Mouse (Mus musculus) kidney, embryonic 15.5 days (tissue): ENCODE results near the gene BC017158. TPM values are rescaled to one million over a fixed set of nuclear protein-coding genes. Genes with fewer than 3 reads are reported as not detected.

Experiments
- ATAC-seq: fragments of 200-750 bp; cut with Nextera tagmentation; replicated peaks from 2 replicates; pipeline ENCODE4 v1.8.0; 2017; ENCODE audit warnings: moderate TSS enrichment; ENCODE audit not compliant: low FRiP score
- H3K27ac ChIP-seq: fragments of 300-500 bp; sonication (generic); 2 replicates; pipeline ENCODE4 v1.5.1; 2015; ENCODE audit warnings: mild to moderate bottlenecking, inconsistent platforms
- H3K27me3 ChIP-seq: fragments of 300-500 bp; sonication (generic); 2 replicates; pipeline ENCODE4 v1.6.1; 2015; ENCODE audit warnings: inconsistent platforms
- H3K36me3 ChIP-seq: fragments of 300-500 bp; sonication (generic); 2 replicates; pipeline ENCODE4 v1.6.1; 2015; ENCODE audit warnings: inconsistent platforms
- H3K4me1 ChIP-seq: fragments of 300-500 bp; sonication (generic); 2 replicates; pipeline ENCODE4 v1.6.1; 2015; ENCODE audit warnings: inconsistent platforms
- H3K4me2 ChIP-seq: fragments of 300-500 bp; sonication (generic); 2 replicates; pipeline ENCODE4 v1.6.1; 2015; ENCODE audit warnings: moderate library complexity, mild to moderate bottlenecking, inconsistent platforms
- H3K4me3 ChIP-seq: fragments of 300-500 bp; sonication (generic); replicated peaks from 2 replicates; pipeline ENCODE4 v1.5.1; 2015; ENCODE audit warnings: mild to moderate bottlenecking, inconsistent platforms
- H3K9ac ChIP-seq: fragments of 300-500 bp; sonication (generic); 2 replicates; pipeline ENCODE4 v1.6.1; 2015; ENCODE audit warnings: mild to moderate bottlenecking, inconsistent platforms
- H3K9me3 ChIP-seq: fragments of 300-500 bp; sonication (generic); replicated peaks from 2 replicates; pipeline ENCODE4 v1.6.1; 2016; ENCODE audit warnings: inconsistent platforms
- WGBS: fragments of 180-500 bp; shearing (Covaris S2); methylation state at CpG from one replicate; pipeline ENCODE4 v1.1.7; 2015; ENCODE audit warnings: mixed read lengths; 5-methylcytosine and 5-hydroxymethylcytosine counted together
- polyA plus RNA-seq: library from polyadenylated mRNA; unstranded; fragments of >200 nt; fragmentation: Nextera tagmentation; extraction: Ambion mirVana; gene quantifications from 2 replicates; pipeline ENCODE4 v1.2.1, GENCODE M21; 2015

The BC017158 gene
- polyA plus RNA-seq, 1 experiment from 2014 or later = 31.7 TPM

GRCm38 (mm10) chr7:128320219-128320816 lies 22.3 kb upstream of the BC017158 start:
- Histone ChIP-seq H3K27me3 (no peaks in the 10 kb centered on the region), H3K9me3 (no peaks in the 10 kb centered on the region), H3K4me1 (peaks cover 18% of the 10 kb centered on the region; the same call in 1 of the 2 replicates), H3K4me2 (no peak overlapping the region), H3K4me3 (no peak overlapping the region), H3K36me3 (no peaks in the 10 kb centered on the region), H3K27ac (no peak overlapping the region), H3K9ac (no peak overlapping the region)
- ATAC-seq = no peak
- 81% methylated on average over 2 of the region's 2 CpGs for WGBS

- ATAC-seq = no peak
- no peaks in the 10 kb centered on the region for H3K9me3 ChIP-seq
- H3K36me3 ChIP-seq = no peaks in the 10 kb centered on the region
- H3K9ac ChIP-seq = no peak overlapping the region
- no peak overlapping the region for H3K4me3 ChIP-seq
- H3K4me2 ChIP-seq = no peak overlapping the region
- no peaks in the 10 kb centered on the region for H3K27me3 ChIP-seq
- H3K4me1 ChIP-seq = peaks cover 18% of the 10 kb centered on the region; the same call in 1 of the 2 replicates
- 74% methylated on average over 7 of the region's 7 CpGs for WGBS
- H3K27ac ChIP-seq = no peak overlapping the region
Observed at GRCm38 (mm10) chr7:128319140-128319539, 21.2 kb upstream of the BC017158 start.

GRCm38 (mm10) chr7:128317011-128317410 lies 19.0 kb upstream of the BC017158 start:
- Histone ChIP-seq H3K27me3 (no peaks in the 10 kb centered on the region), H3K27ac (no peak overlapping the region), H3K9ac (no peak overlapping the region), H3K36me3 (no peaks in the 10 kb centered on the region), H3K4me2 (no peak overlapping the region), H3K9me3 (no peaks in the 10 kb centered on the region), H3K4me3 (no peak overlapping the region), H3K4me1 (peaks cover 25% of the 10 kb centered on the region)
- no peak for ATAC-seq
- WGBS = 73% methylated on average over 4 of the region's 4 CpGs

- H3K4me3 ChIP-seq = no peak overlapping the region
- H3K9ac ChIP-seq = no peak overlapping the region
- no peaks in the 10 kb centered on the region for H3K27me3 ChIP-seq
- peaks cover 38% of the 10 kb centered on the region for H3K4me1 ChIP-seq
- no peak overlapping the region for H3K27ac ChIP-seq
- no peak for ATAC-seq
- no peak overlapping the region for H3K4me2 ChIP-seq
- WGBS = 70% methylated on average over 7 of the region's 7 CpGs
- no peaks in the 10 kb centered on the region for H3K9me3 ChIP-seq
- H3K36me3 ChIP-seq = no peaks in the 10 kb centered on the region
Observed at GRCm38 (mm10) chr7:128314491-128314890, 16.5 kb upstream of the BC017158 start.

GRCm38 (mm10) chr7:128313601-128314000 lies 15.6 kb upstream of the BC017158 start:
- H3K9ac ChIP-seq = no peak overlapping the region
- 85% methylated on average over 2 of the region's 2 CpGs for WGBS
- peaks cover 41% of the 10 kb centered on the region for H3K4me1 ChIP-seq
- ATAC-seq = no peak
- no peaks in the 10 kb centered on the region for H3K36me3 ChIP-seq
- H3K9me3 ChIP-seq = no peaks in the 10 kb centered on the region
- H3K4me2 ChIP-seq = no peak overlapping the region
- no peaks in the 10 kb centered on the region for H3K27me3 ChIP-seq
- no peak overlapping the region for H3K4me3 ChIP-seq
- H3K27ac ChIP-seq = no peak overlapping the region

GRCm38 (mm10) chr7:128312375-128313059 lies 14.5 kb upstream of the BC017158 start:
- no peak overlapping the region for H3K4me2 ChIP-seq
- peaks cover 41% of the 10 kb centered on the region for H3K4me1 ChIP-seq
- H3K9ac ChIP-seq = no peak overlapping the region
- no peaks in the 10 kb centered on the region for H3K9me3 ChIP-seq
- H3K4me3 ChIP-seq = no peak overlapping the region
- H3K27ac ChIP-seq = peak overlapping the region; percentile 49; the same call in 1 of the 2 replicates
- no peaks in the 10 kb centered on the region for H3K27me3 ChIP-seq
- WGBS = 73% methylated on average over 13 of the region's 13 CpGs
- H3K36me3 ChIP-seq = no peaks in the 10 kb centered on the region
- no peak for ATAC-seq

GRCm38 (mm10) chr7:128311811-128312210 lies 13.8 kb upstream of the BC017158 start:
- no peak overlapping the region for H3K9ac ChIP-seq
- no peak overlapping the region for H3K4me3 ChIP-seq
- no peaks in the 10 kb centered on the region for H3K36me3 ChIP-seq
- H3K9me3 ChIP-seq = no peaks in the 10 kb centered on the region
- H3K27me3 ChIP-seq = no peaks in the 10 kb centered on the region
- ATAC-seq = 0 out of 2 replicates have a peak, but pooled peaks have one; percentile 34
- H3K4me1 ChIP-seq = peaks cover 39% of the 10 kb centered on the region
- WGBS = 26% methylated on average over 8 of the region's 8 CpGs
- peak overlapping the region; percentile 49 for H3K27ac ChIP-seq
- no peak overlapping the region for H3K4me2 ChIP-seq

GRCm38 (mm10) chr7:128311263-128311662 lies 13.3 kb upstream of the BC017158 start:
- peak; percentile 55; the same call in 1 of the 2 replicates for ATAC-seq
- Histone ChIP-seq H3K4me3 (no peak overlapping the region), H3K36me3 (no peaks in the 10 kb centered on the region), H3K9ac (no peak overlapping the region), H3K27ac (peak overlapping the region; percentile 49), H3K27me3 (no peaks in the 10 kb centered on the region), H3K9me3 (no peaks in the 10 kb centered on the region), H3K4me1 (peaks cover 38% of the 10 kb centered on the region), H3K4me2 (no peak overlapping the region)
- WGBS = 27% methylated on average over 3 of the region's 3 CpGs

- Histone ChIP-seq H3K27me3 (no peaks in the 10 kb centered on the region), H3K9me3 (no peaks in the 10 kb centered on the region), H3K36me3 (no peaks in the 10 kb centered on the region), H3K4me2 (no peak overlapping the region), H3K4me3 (no peak overlapping the region), H3K4me1 (peaks cover 38% of the 10 kb centered on the region), H3K27ac (no peak overlapping the region), H3K9ac (no peak overlapping the region)
- WGBS = 51% methylated on average over 8 of the region's 8 CpGs
- no peak for ATAC-seq
Observed at GRCm38 (mm10) chr7:128310229-128310688, 12.3 kb upstream of the BC017158 start.

GRCm38 (mm10) chr7:128309776-128310175 lies 11.8 kb upstream of the BC017158 start:
- Histone ChIP-seq H3K4me2 (no peak overlapping the region), H3K36me3 (no peaks in the 10 kb centered on the region), H3K9me3 (no peaks in the 10 kb centered on the region), H3K4me3 (no peak overlapping the region), H3K9ac (no peak overlapping the region), H3K4me1 (peaks cover 39% of the 10 kb centered on the region), H3K27me3 (no peaks in the 10 kb centered on the region), H3K27ac (no peak overlapping the region)
- ATAC-seq = no peak
- 48% methylated on average over 1 of the region's 1 CpGs for whole genome bisulfite sequencing

GRCm38 (mm10) chr7:128309216-128309615 lies 11.2 kb upstream of the BC017158 start:
- no peak overlapping the region for H3K4me2 ChIP-seq
- H3K4me1 ChIP-seq = peaks cover 41% of the 10 kb centered on the region
- no peak overlapping the region for H3K4me3 ChIP-seq
- no peaks in the 10 kb centered on the region for H3K9me3 ChIP-seq
- WGBS = 24% methylated on average over 3 of the region's 3 CpGs
- H3K9ac ChIP-seq = no peak overlapping the region
- H3K36me3 ChIP-seq = no peaks in the 10 kb centered on the region
- no peak overlapping the region for H3K27ac ChIP-seq
- H3K27me3 ChIP-seq = no peaks in the 10 kb centered on the region
- no peak for ATAC-seq

GRCm38 (mm10) chr7:128307851-128308250 lies 9.9 kb upstream of the BC017158 start:
- no peaks in the 10 kb centered on the region for H3K9me3 ChIP-seq
- H3K36me3 ChIP-seq = no peaks in the 10 kb centered on the region
- H3K4me2 ChIP-seq = no peak overlapping the region
- H3K27ac ChIP-seq = no peak overlapping the region
- no peak for ATAC-seq
- H3K9ac ChIP-seq = no peak overlapping the region
- peaks cover under 1% of the 10 kb centered on the region; the same call in 1 of the 2 replicates for H3K27me3 ChIP-seq
- peaks cover 41% of the 10 kb centered on the region for H3K4me1 ChIP-seq
- no peak overlapping the region for H3K4me3 ChIP-seq
